In the genomic region with DNA sequence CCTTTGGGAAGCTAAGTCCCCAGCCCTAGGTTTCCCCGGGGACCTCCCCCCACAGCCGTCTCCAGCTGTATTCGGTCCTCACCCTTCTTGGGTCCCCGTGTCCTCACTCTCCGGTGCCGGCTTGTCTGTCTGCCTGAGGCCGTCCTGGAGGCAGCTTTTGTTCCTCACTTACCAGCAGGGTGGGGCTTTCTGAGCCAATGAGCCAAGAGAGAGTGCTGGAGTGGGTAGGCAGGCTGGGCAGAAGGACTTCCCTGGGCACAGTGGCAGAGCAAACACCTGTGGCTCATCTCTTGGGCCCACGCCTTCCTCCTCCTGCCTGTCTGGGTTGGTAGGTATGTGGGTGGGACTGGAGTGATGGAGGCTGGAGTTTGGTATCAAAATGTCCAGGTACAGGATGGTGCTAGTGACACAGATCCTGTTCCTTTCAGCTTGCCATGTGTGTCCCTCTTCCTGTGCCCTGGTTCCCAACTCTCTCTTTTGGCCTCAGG, we compare ENCODE assay signal across 17 mouse cellular contexts. TPM values are rescaled to one million over a fixed set of nuclear protein-coding genes. Genes with fewer than 3 reads are reported as not detected.
DNase-seq lines count a peak whose midpoint lies in the region; ATAC-seq lines count a peak whose summit lies in the region.
"Had no signal": no experiment of that assay in that cellular context is flagged by ENCODE, and none has a peak within 500 bp of the region (broad histone marks: within the 10 kb centered on the region; RNA-seq: fewer than 3 reads in every experiment).

TSS of gene Gjb4 (minus strand) at position 131 of the 488 bp plus-strand sequence.

- no peaks in the 10 kb centered on the region for H3K36me3 ChIP-seq in kidney, embryonic 16.5 days (ENCODE audit: insufficient read depth, low read length)
- H3K36me3 ChIP-seq: hindbrain, embryonic 13.5 days; lung, embryonic 15.5 days; midbrain, embryonic 13.5 days had no signal

- peaks cover 11% of the 10 kb centered on the region for H3K4me1 ChIP-seq in kidney, embryonic 16.5 days (ENCODE audit: insufficient read depth, low read length)

- peak; percentile 64; the same call in 1 of the 2 replicates for ATAC-seq in frontal cortex, adult (ENCODE audit: low TSS enrichment)
- no peak for ATAC-seq in kidney, embryonic 16.5 days (ENCODE audit: low FRiP score, low TSS enrichment)
- no peak for ATAC-seq in CD4-positive, CD25-positive, alpha-beta regulatory T cell, adult 4 months
- ATAC-seq: midbrain, embryonic 13.5 days had no signal

- DNase-seq in frontal cortex, adult 2 months (ENCODE audit: extremely low spot score in 1 of 2, low spot score in 1 of 2): no peak
- no peak for DNase-seq in kidney, adult 9 months
- DNase-seq in 3134 (ENCODE audit: extremely low read depth, insufficient read length, low spot score): peak; percentile 73
- peak; percentile 31 for DNase-seq in NIH3T3 (ENCODE audit: low read depth)
- DNase-seq in gastrocnemius, postnatal 25 days: no peak
- DNase-seq: cerebellum, adult 2 months; liver; thymus, postnatal 14 days had no signal

- H3K9ac ChIP-seq in kidney, embryonic 16.5 days (replicated peaks; ENCODE audit: low read length): no peak within 1 kb of the TSS
- H3K9ac ChIP-seq: hindbrain, embryonic 13.5 days; lung, embryonic 15.5 days; midbrain, embryonic 13.5 days had no signal

- no peak within 1 kb of the TSS for H3K4me3 ChIP-seq in kidney, embryonic 16.5 days (ENCODE audit: low read length)
- H3K4me3 ChIP-seq: hindbrain, embryonic 13.5 days; left cerebral cortex, adult 2 months; lung, embryonic 15.5 days; midbrain, embryonic 13.5 days had no signal

- 43% methylated on average over 8 of the region's 8 CpGs for WGBS in kidney, embryonic 16.5 days

- no peaks in the 10 kb centered on the region for H3K27me3 ChIP-seq in kidney, embryonic 16.5 days (ENCODE audit: insufficient read depth, low read length)
- H3K27me3 ChIP-seq: lung, embryonic 15.5 days had no signal

- H3K27ac ChIP-seq in kidney, embryonic 16.5 days (ENCODE audit: low read length): peak within 1 kb of the TSS; percentile 59
- H3K27ac ChIP-seq: hindbrain, embryonic 13.5 days; left cerebral cortex, adult 2 months; lung, embryonic 15.5 days; midbrain, embryonic 13.5 days had no signal

- no peak within 1 kb of the TSS for H3K4me2 ChIP-seq in kidney, embryonic 16.5 days (replicated peaks; ENCODE audit: low read depth, low read length)
- H3K4me2 ChIP-seq: hindbrain, embryonic 13.5 days; lung, embryonic 15.5 days; midbrain, embryonic 13.5 days had no signal

- no peaks in the 10 kb centered on the region for H3K9me3 ChIP-seq in kidney, embryonic 16.5 days (ENCODE audit: low read length)
- H3K9me3 ChIP-seq: hindbrain, embryonic 13.5 days; lung, embryonic 15.5 days; midbrain, embryonic 13.5 days had no signal

RNA-seq across cellular contexts. Expression of gene Gjb4, which starts in this region (rescaled TPM):
- polyA plus RNA-seq in frontal cortex, adult 2 months (2012; rRNA removed): not detected in 2 replicates
- 0.87 and 0.92 TPM in 2 replicates for polyA plus RNA-seq in kidney, embryonic 16.5 days (2015; fragmentation: Nextera tagmentation; extraction: Ambion mirVana)
- not detected for polyA plus RNA-seq in CD4-positive, CD25-positive, alpha-beta regulatory T cell, adult 4 months (2017; shearing (Covaris generic))
- not detected for total RNA-seq in gastrocnemius, postnatal 25 days (2021)
- total RNA-seq: layer of hippocampus, adult 18-20 months; left cerebral cortex, adult 2 months had no signal
- polyA plus RNA-seq: cortical plate, adult 2 months; hindbrain, embryonic 13.5 days had no signal

Comparison
In these comparisons a context has a peak if more than half of its experiments do, and no peak if none do; other contexts are left out.
1. DNase-seq: peak in 3134 (single experiment) and NIH3T3 (single experiment); none in frontal cortex, adult 2 months (0 of 2), kidney, adult 9 months (single experiment) and gastrocnemius, postnatal 25 days (single experiment).